Mouse (Mus musculus): ENCODE results near the gene Gm21985. TPM values are rescaled to one million over a fixed set of nuclear protein-coding genes. Genes with fewer than 3 reads are reported as not detected.

Gene Gm21985
- polyA plus RNA-seq, 1 experiment from 2014 or later = not detected

- Histone ChIP-seq H3K27me3 (no peaks in the 10 kb centered on the region), H3K4me1 (no peaks in the 10 kb centered on the region), H3K9me3 (no peaks in the 10 kb centered on the region), H3K9ac (no peak overlapping the region), H3K36me3 (no peaks in the 10 kb centered on the region), H3K4me3 (no peak overlapping the region), H3K4me2 (no peak overlapping the region), H3K27ac (no peak overlapping the region)
- ATAC-seq (ENCODE audit: insufficient number of reproducible peaks, low FRiP score, low TSS enrichment, low read depth) = no peak
- WGBS = 79% methylated on average over 3 of the region's 3 CpGs
Observed at GRCm38 (mm10) chr2:112296211-112296610, 30.1 kb downstream of the Gm21985 start.

- no peak overlapping the region for H3K9ac ChIP-seq
- no peaks in the 10 kb centered on the region for H3K36me3 ChIP-seq
- H3K4me2 ChIP-seq = no peak overlapping the region
- H3K4me1 ChIP-seq = no peaks in the 10 kb centered on the region
- H3K9me3 ChIP-seq = no peaks in the 10 kb centered on the region
- no peaks in the 10 kb centered on the region for H3K27me3 ChIP-seq
- no peak for ATAC-seq (ENCODE audit: insufficient number of reproducible peaks, low FRiP score, low TSS enrichment, low read depth)
- 84% methylated on average over 4 of the region's 4 CpGs for WGBS
- H3K4me3 ChIP-seq = no peak overlapping the region
- no peak overlapping the region for H3K27ac ChIP-seq
Observed at GRCm38 (mm10) chr2:112298221-112298620, 32.1 kb downstream of the Gm21985 start.

- H3K36me3 ChIP-seq = no peaks in the 10 kb centered on the region
- no peaks in the 10 kb centered on the region for H3K9me3 ChIP-seq
- no peaks in the 10 kb centered on the region for H3K4me1 ChIP-seq
- H3K4me2 ChIP-seq = no peak overlapping the region
- no peak for ATAC-seq (ENCODE audit: insufficient number of reproducible peaks, low FRiP score, low TSS enrichment, low read depth)
- no peak overlapping the region for H3K27ac ChIP-seq
- no peaks in the 10 kb centered on the region for H3K27me3 ChIP-seq
- no peak overlapping the region for H3K4me3 ChIP-seq
- 83% methylated on average over 3 of the region's 3 CpGs for WGBS
- H3K9ac ChIP-seq = no peak overlapping the region
Observed at GRCm38 (mm10) chr2:112308671-112309070, 42.6 kb downstream of the Gm21985 start.

GRCm38 (mm10) chr2:112309161-112309600 is 43.1 kb downstream of the Gm21985 start:
- no peak overlapping the region for H3K4me2 ChIP-seq
- H3K4me1 ChIP-seq = no peaks in the 10 kb centered on the region
- H3K27me3 ChIP-seq = no peaks in the 10 kb centered on the region
- H3K4me3 ChIP-seq = no peak overlapping the region
- H3K9me3 ChIP-seq = no peaks in the 10 kb centered on the region
- H3K36me3 ChIP-seq = no peaks in the 10 kb centered on the region
- H3K27ac ChIP-seq = no peak overlapping the region
- WGBS = 74% methylated on average over 10 of the region's 10 CpGs
- no peak overlapping the region for H3K9ac ChIP-seq
- no peak for ATAC-seq (ENCODE audit: insufficient number of reproducible peaks, low FRiP score, low TSS enrichment, low read depth)

- H3K4me2 ChIP-seq = no peak overlapping the region
- H3K4me1 ChIP-seq = no peaks in the 10 kb centered on the region
- ATAC-seq (ENCODE audit: insufficient number of reproducible peaks, low FRiP score, low TSS enrichment, low read depth) = no peak
- H3K9ac ChIP-seq = no peak overlapping the region
- H3K4me3 ChIP-seq = no peak overlapping the region
- H3K36me3 ChIP-seq = no peaks in the 10 kb centered on the region
- H3K27ac ChIP-seq = no peak overlapping the region
- H3K9me3 ChIP-seq = no peaks in the 10 kb centered on the region
- 70% methylated on average over 7 of the region's 7 CpGs for WGBS
- H3K27me3 ChIP-seq = no peaks in the 10 kb centered on the region
Observed at GRCm38 (mm10) chr2:112315638-112316037, 49.5 kb downstream of the Gm21985 start.

GRCm38 (mm10) chr2:112318227-112318626 is 52.1 kb downstream of the Gm21985 start:
- no peak overlapping the region for H3K4me2 ChIP-seq
- H3K27ac ChIP-seq = no peak overlapping the region
- 71% methylated on average over 2 of the region's 2 CpGs for WGBS
- no peaks in the 10 kb centered on the region for H3K4me1 ChIP-seq
- H3K27me3 ChIP-seq = no peaks in the 10 kb centered on the region
- H3K9me3 ChIP-seq = no peaks in the 10 kb centered on the region
- no peak overlapping the region for H3K9ac ChIP-seq
- H3K36me3 ChIP-seq = no peaks in the 10 kb centered on the region
- ATAC-seq (ENCODE audit: insufficient number of reproducible peaks, low FRiP score, low TSS enrichment, low read depth) = no peak
- no peak overlapping the region for H3K4me3 ChIP-seq

- Histone ChIP-seq H3K4me1 (no peaks in the 10 kb centered on the region), H3K27ac (no peak overlapping the region), H3K36me3 (no peaks in the 10 kb centered on the region), H3K9me3 (no peaks in the 10 kb centered on the region), H3K9ac (no peak overlapping the region), H3K4me3 (no peak overlapping the region), H3K4me2 (no peak overlapping the region), H3K27me3 (no peaks in the 10 kb centered on the region)
- 0 out of 2 replicates have a peak, but pooled peaks have one; percentile 19 for ATAC-seq (ENCODE audit: insufficient number of reproducible peaks, low FRiP score, low TSS enrichment, low read depth)
- 64% methylated on average over 7 of the region's 7 CpGs for WGBS
Observed at GRCm38 (mm10) chr2:112318905-112319304, 52.8 kb downstream of the Gm21985 start.

GRCm38 (mm10) chr2:112328069-112328777 is 62.1 kb downstream of the Gm21985 start:
- Histone ChIP-seq H3K4me3 (no peak overlapping the region), H3K9ac (no peak overlapping the region), H3K4me1 (no peaks in the 10 kb centered on the region), H3K27ac (no peak overlapping the region), H3K36me3 (no peaks in the 10 kb centered on the region), H3K9me3 (no peaks in the 10 kb centered on the region), H3K27me3 (no peaks in the 10 kb centered on the region), H3K4me2 (no peak overlapping the region)
- ATAC-seq (ENCODE audit: insufficient number of reproducible peaks, low FRiP score, low TSS enrichment, low read depth) = no peak
- WGBS = 65% methylated on average over 11 of the region's 11 CpGs

- H3K36me3 ChIP-seq = peaks cover 23% of the 10 kb centered on the region
- H3K27me3 ChIP-seq = no peaks in the 10 kb centered on the region
- ATAC-seq (ENCODE audit: insufficient number of reproducible peaks, low FRiP score, low TSS enrichment, low read depth) = no peak
- WGBS = 70% methylated on average over 4 of the region's 4 CpGs
- no peak overlapping the region for H3K9ac ChIP-seq
- no peak overlapping the region for H3K27ac ChIP-seq
- H3K4me2 ChIP-seq = no peak overlapping the region
- no peaks in the 10 kb centered on the region for H3K9me3 ChIP-seq
- H3K4me1 ChIP-seq = no peaks in the 10 kb centered on the region
- H3K4me3 ChIP-seq = no peak overlapping the region
Observed at GRCm38 (mm10) chr2:112332051-112332898, 66.2 kb downstream of the Gm21985 start.

- no peak for ATAC-seq (ENCODE audit: insufficient number of reproducible peaks, low FRiP score, low TSS enrichment, low read depth)
- Histone ChIP-seq H3K27ac (no peak overlapping the region), H3K4me3 (no peak overlapping the region), H3K36me3 (peaks cover 42% of the 10 kb centered on the region), H3K9me3 (no peaks in the 10 kb centered on the region), H3K4me2 (no peak overlapping the region), H3K4me1 (no peaks in the 10 kb centered on the region), H3K27me3 (no peaks in the 10 kb centered on the region), H3K9ac (no peak overlapping the region)
- WGBS = 94% methylated on average over 6 of the region's 6 CpGs
Observed at GRCm38 (mm10) chr2:112337211-112337610, 71.1 kb downstream of the Gm21985 start.

- Histone ChIP-seq H3K27ac (no peak overlapping the region), H3K4me1 (no peaks in the 10 kb centered on the region), H3K4me2 (no peak overlapping the region), H3K27me3 (no peaks in the 10 kb centered on the region), H3K9me3 (no peaks in the 10 kb centered on the region), H3K9ac (no peak overlapping the region), H3K36me3 (peaks cover 42% of the 10 kb centered on the region), H3K4me3 (no peak overlapping the region)
- WGBS = 87% methylated on average over 2 of the region's 2 CpGs
- ATAC-seq (ENCODE audit: insufficient number of reproducible peaks, low FRiP score, low TSS enrichment, low read depth) = no peak
Observed at GRCm38 (mm10) chr2:112339736-112340135, 73.6 kb downstream of the Gm21985 start.

GRCm38 (mm10) chr2:112341117-112341516 is 75.0 kb downstream of the Gm21985 start:
- Histone ChIP-seq H3K36me3 (peaks cover 37% of the 10 kb centered on the region), H3K27ac (no peak overlapping the region), H3K4me1 (no peaks in the 10 kb centered on the region), H3K4me3 (no peak overlapping the region), H3K9ac (no peak overlapping the region), H3K9me3 (no peaks in the 10 kb centered on the region), H3K4me2 (no peak overlapping the region), H3K27me3 (no peaks in the 10 kb centered on the region)
- 75% methylated on average over 3 of the region's 3 CpGs for WGBS
- no peak for ATAC-seq (ENCODE audit: insufficient number of reproducible peaks, low FRiP score, low TSS enrichment, low read depth)

Data from limb, embryonic 15.5 days (tissue).